Mouse (Mus musculus) heart, postnatal 0 days (tissue): ENCODE data around the gene Spag7.

Experiments used
- CTCF ChIP-seq: IDR thresholded peaks from 2 replicates; pipeline ENCODE4 v1.5.1; 2016; ENCODE audit warnings: antibody characterized with exemption, control low read depth, low read depth
- EP300 ChIP-seq: IDR thresholded peaks from 2 replicates; pipeline ENCODE4 v1.6.1; 2016; ENCODE audit warnings: antibody characterized with exemption, low read depth

GRCm38 (mm10) chr11:70650322-70651175, 18.7 kb downstream of the Spag7 start:
- TF ChIP-seq CTCF, result no peak
- 0 out of 2 replicates have a peak, but pooled peaks have one; percentile 17 for TF ChIP-seq EP300
